Mouse (Mus musculus): ENCODE measurements around the gene Gm20521.

Gm20521 gene

DNA sequence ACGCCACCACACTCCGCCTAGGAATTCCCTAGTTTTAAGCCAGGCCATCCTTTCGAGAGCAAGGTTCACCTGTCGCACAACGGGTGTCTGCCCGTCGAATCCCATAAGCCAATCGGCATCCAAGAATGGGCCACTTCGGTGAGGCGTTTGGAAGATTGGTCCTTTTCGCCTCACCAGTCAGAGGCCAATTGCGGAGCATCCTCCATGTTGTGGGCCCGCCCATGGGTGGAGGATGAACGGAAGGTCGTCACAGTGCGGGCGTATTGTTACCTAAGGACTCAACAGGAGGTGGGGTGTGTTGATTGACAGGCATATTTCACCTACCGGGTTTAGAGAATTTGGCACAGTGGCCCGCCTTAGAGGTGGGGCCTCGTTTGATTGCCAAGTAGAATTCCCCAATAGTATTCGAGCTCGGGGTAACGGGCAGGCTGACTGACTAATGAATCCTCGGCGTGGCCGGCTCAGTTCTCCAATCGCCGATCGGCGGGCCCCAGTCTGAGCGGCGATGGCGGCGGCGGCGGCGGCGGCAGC is 10.5 kb downstream of the Gm20521 start:
- peak; percentile 100 for DNase-seq (ENCODE audit: low read depth, low spot score)

DNA sequence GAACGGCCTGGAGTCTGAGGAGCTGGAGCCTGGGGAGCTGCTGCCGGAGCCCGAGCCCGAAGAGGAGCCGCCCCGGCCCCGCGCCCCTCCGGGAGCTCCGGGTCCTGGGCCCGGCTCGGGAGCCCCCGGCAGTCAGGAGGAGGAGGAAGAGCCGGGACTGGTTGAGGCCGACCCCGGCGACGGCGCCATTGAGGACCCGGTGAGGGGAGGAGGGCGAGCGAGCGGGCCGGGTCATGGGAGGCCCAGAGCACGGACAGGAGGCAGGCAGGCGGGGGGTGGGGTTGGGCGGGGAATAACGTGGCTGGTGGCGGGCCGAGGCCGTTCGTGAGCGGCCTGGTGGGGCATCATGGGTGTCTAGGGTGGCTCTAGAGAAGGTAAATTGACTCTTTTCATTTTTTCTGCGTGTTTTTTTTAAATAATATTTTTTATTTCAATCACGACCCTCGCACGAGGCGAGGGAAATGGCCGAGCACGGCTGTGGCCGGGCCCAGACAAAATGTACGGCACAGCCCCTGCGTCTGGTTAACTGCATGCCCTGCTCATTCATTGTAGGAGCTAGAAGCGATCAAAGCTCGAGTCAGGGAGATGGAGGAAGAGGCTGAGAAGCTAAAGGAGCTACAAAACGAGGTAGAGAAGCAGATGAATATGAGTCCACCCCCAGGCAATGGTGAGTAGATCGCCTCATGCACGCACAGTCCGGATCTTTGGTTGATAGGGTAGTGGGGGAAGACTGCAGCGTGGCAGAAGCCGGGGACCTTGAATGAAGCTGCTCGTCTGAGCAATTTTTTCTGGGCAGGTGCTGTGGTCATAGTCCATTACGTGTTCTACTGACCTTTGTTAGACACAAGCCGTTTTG is 11.3 kb downstream of the Gm20521 start:
- DNase-seq (ENCODE audit: low read depth, low spot score): no peak

DNA sequence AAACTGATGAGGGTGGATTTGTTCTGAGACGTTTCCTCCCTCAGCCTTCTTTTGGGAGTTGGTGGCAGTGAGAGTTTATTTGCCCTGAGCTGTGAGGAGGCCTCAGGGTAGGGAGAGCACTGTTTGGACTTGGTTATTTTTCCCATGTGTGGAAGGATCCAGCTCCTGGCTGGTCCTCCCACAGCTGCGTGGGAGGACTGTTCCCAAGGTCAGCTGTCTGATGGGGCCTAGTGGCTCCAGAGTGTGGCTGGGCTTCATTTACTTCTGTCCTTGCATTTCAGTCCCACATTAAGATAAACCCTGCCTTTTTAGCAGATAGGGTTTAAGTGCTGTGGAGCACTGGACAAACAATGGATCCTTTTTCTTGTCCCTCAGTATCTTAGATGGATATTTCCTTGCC is 14.2 kb downstream of the Gm20521 start:
- no peak for DNase-seq (ENCODE audit: low read depth, low spot score)

DNA sequence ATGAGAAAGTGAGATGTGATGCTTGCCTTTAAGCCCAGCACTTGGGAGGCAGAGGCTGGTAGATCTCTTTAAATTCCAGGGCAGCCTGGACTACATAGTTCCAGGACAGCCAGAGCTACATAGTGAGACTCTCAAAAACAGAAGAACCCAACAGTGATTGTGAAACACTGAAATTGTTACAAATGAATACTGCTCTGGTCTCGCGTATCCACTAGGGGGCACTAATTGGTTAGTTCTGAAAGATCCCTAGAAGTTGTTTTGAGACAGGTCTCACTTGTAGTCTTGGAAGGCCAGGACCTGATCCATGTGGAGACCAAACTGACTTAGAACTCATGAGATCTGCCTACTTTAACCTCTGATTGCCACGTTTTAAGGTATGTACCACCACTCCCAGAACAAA is 17.1 kb downstream of the Gm20521 start:
- no peak for DNase-seq (ENCODE audit: low read depth, low spot score)

DNA sequence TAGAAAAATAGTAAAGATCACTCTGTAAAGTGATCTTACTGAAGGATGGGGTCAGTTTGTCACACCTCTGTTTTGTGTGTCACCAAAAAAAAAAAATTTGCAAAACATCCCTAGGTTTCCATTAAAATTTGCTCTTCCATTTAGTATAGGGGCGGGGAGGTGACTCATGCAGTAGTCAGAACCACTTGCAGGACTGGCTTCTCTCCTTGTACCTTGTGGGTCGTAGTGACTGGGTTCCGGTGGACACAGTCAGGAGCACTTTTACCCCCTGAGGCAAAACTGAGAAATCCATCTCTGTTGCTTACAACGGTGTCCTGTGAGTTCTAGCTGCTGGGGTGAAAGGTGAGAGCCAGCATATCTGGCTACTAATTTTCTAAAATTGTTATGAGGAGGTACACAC is 20.4 kb downstream of the Gm20521 start:
- DNase-seq (ENCODE audit: low read depth, low spot score): no peak

DNA sequence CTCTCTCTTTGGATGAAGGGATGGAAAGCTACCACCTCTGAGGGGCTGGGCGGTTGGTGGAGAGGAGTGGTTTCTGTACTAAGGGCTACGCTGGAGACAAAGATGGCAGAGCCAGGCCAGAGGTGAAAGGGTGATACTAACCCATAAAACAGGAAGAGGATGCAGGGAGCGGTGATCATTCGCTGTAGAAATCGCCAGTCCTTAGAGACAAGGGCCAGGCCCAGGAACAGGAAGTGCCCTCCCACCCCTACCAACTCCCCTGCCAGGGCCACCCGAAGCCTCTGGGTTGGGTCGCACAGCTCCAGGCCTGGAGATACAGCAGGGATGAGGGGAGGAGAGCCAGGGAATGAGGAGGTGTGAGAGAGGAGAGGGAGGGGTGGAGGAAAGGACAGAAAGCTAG is 25.4 kb downstream of the Gm20521 start:
- DNase-seq (ENCODE audit: low read depth, low spot score): no peak

DNA sequence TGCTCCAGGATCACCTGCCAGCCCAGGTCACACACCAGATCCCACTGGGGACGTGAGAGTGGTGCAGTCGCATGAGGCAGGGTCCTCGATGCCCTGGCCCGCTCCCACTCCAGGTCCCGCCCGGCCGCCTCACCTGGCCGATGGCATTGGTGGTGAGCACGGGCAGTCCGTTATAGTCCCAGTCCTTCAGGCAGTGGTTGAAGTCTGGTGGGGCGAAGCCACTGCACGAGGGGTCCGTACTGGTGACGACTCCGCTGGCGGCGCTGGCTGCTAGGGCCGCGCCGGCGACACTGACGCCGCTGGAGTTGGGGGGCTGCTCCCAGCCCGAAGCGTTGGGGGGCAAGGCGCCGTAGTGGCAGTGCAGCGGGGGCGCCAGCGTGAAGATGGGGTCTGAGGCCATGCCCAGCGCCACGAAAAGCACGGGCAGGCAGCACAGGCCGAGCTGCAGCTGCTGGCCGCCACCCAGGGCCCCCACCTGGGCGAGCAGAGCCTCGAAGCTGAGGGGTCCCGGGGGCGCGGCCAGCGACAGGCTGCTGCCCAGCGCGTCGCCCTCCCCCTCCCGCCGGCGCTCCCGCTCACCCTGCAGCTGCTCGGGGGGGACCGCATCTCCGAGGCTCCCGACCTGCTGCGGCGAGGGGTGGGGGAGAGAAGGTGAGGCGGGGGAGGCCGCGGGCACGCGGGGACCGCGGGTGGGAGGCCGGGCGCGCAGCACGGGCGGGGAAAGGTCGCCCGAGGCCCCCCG is 29.0 kb downstream of the Gm20521 start:
- no peak for DNase-seq (ENCODE audit: low read depth, low spot score)

DNA sequence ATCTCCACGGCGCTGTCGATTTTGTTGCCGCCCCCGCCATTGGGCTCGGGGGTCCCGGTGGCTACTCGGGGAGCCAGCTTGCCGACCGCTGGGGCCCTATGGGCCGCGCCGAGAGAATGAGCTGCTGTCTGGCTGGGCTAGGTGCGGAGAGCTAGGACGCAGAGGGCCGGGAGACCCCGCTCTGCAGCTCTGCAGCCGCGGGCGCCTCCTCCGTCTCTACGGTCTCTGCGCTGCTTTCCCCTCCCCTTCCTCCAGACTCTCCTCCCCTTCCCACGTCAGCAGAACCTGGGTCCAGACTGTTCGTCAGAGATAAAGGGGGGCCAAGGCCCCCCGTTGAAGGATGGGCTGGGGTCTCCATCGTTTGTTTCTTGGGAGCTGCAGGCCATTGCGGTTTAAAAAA is 29.6 kb downstream of the Gm20521 start, which contains the start of gene Slc22a17:
Gene Slc22a17, minus strand, starts transcription at position 247 of the 400 bp plus-strand sequence.
- DNase-seq (ENCODE audit: low read depth, low spot score): peak; percentile 84

DNA sequence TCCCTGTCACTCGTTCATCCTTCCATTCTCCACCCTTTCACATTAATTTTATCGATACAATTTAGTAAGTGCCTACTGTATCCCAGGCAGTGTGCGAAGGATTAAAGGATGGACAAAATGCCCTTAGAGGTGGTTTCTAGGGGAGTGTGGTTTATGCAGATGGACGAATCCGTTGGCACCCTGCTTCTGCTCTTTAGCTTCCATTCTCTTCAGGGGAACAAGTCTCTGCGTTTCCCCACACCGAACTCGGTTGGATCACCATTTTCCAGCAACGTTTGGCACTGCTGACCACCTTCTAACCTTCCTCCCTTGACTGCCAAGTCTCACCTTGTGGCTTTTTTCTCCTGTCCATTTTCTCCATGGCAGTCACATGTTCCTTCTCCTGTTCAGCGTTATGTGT is 30.1 kb downstream of the Gm20521 start:
- no peak for DNase-seq (ENCODE audit: low read depth, low spot score)

DNA sequence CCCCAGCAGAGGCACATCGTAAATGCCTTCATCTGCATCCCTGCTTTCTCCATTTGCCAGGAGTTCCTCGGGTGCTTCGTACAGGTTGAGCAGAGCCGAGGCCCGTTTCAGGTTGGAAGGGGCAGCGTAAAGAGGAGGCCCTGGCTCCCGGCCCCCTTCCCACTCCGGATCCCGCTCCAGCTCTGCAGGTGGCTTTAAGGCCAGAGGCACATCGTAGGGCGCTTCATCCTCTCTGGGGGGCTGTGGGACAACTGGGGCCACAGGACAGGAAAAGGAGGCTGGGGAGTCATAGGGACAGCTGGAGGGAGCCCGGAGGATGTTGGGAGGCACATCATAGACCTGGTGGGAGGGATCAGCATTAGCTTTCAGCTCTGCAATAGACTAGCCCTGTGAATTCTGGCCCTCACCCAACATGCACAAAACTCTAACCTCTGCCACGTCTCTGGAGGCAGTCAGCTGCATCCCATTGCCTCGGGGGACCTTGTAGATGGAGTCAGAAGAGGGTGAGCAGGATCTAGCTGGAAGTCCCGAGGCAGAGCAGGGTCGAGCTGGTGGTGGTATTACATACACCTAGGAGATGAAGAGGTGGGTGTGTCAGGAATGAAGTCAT is 36.9 kb downstream of the Gm20521 start:
- DNase-seq (ENCODE audit: low read depth, low spot score): no peak

DNA sequence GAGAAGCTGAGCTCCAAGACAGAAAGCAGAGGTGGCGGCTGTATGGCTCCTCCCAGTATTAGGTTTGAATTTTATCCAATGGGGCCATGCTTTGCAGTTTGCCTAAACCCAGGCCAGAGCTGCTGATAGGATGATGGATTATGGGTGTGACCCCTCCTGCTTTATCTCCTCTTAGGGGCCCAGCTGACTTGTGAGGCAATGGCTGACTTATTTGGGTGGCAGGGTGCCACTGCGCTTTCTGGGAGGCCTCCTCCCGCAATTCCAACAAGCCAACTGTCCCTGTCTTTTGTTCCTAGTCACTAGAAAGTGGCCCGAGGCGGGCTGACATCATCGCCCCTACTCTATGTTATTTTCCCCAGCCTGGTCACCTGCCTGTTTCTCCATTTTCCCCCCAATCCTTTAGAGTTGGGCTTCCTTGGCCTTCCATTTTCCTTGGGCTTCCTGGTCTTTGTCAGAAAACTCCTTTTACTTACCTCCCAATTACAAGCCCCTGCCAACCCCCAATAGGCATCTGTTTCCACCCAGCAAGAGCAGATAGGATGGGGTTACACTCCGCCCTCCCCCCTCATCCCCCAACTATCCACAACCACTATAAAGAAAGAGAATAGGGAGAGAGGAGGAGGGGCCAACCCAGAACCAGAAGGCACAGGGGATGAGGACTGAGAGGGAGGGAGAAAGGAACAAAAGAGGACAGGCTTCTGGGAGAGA is 41.6 kb downstream of the Gm20521 start:
- DNase-seq (ENCODE audit: low read depth, low spot score): no peak

DNA sequence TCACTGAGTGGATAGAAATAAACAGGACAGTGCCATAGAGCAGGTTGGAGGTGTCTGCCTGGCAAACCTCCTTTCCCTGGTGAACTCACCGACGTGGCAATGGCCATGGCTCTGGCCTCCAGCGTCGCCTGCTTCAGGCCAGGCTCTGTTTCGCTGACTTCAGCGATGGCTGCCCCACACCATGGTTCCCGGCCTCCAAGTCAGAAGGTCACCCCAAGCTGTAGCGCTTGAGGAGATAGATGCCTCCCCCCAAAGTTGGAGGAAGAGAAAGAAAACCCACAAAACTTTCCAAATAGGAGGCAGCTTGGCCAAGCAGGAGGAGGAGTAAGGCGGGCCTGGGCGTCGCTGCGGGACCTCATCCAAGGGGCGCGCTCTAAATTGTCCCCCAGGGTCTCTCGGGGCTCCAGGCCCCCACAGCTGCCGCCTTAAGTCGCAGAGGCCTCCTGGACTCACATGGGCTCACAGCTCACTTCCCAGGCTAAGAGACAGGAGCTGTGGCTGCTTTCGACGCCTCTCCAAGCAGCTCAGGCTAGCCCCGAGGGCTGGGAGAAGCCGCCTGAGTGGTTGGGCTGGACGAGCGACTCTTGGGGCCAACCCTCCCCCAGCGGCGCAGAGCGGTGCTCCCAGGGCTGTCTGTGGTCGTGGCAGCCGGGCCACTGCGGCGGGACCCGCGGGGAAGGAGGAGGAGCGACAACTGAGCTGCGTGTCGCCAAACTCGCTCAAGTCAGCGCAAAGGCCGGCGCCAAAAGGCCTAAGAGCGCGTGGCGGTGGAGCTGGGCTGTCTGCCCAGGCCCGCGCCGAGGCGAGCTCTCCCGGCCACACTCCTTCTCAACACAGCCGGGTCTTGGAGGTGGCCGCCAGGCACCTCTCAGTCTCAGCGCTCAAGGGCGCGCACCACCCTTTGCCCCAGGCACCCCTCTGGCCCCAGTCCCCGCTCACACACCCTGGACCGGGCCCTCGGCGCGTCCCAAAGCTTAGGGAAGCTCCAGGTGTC is 42.4 kb downstream of the Gm20521 start, which contains the start of gene Efs:
Gene Efs, minus strand, starts transcription at position 778 of the 994 bp plus-strand sequence.
- no peak for DNase-seq (ENCODE audit: low read depth, low spot score)

DNA sequence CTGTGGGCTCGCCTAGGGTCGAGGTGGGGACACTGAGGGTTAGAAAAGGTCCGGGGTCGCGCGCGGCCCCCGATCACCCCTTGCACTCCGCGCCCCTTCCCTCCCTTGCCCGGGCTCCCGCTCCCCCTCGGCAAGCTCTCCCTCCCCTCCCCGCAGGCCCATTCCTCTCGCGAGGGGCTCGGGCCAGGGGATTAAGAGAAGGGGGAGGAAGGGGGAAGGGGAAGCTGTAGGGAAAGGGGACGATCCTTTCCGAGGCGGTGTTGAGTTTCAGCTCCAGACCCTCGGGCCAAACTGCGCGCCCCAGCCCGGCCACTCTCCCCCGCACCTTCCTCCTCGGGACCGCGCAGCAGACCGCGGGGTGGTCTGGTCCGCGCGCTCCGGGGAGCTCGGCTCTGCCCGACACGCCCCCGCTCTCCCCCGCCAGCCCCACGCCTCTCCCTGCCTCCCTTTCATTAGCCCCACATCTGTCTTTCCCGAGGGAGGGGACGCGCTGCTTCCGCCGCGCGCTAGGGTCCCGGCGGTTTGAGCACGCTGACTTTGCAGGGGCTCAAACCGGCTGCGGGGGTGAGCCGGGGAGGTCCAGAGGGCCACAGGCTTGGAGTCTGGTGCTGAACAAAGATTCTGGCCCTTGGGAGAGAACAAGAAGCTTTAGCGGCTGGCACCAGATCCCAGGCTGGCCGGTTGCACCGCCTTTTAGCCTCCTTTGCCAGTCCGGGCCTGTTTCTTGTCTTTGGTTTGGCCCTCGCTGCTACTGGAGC is 43.3 kb downstream of the Gm20521 start:
- no peak for DNase-seq (ENCODE audit: low read depth, low spot score)

DNA sequence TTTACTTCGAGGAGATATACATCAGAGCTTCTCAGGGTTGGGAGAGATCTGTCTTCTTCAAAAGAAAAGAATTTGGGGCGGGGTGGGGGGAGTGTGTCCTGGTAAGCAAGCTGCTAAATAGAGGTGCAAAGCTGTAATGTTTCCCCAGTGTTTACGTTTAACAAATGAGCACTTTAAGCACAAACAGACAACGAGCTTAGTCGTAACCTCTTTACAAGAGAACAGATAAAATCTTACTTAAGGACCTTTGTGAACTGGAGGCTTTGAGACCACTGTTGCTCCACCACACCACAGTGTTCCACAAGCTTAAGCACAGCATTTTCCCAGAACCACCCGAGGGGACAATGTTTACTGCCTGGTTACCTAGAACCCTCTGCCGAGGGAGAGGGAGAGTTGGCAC is 44.1 kb downstream of the Gm20521 start:
- DNase-seq (ENCODE audit: low read depth, low spot score): no peak

DNA sequence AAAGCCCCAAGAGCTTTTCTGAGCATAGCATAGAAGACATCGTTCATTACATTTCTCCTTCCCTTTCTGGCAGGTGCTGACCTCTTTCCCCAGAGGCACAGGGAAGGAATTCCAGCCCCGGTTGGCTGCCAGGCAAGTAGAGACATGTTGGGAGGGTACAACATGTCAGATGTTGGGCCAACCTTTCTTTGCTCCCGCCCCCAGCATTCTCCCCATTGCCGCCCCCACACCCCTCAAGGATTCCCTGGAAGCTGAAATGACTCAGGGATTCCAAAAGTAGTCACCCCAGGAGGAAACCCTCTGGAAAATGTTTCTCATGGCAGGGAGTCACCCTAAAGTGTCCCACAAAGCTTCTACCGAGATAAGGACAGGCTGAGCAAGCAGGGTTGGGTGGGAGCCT is 46.6 kb downstream of the Gm20521 start:
- no peak for DNase-seq (ENCODE audit: low read depth, low spot score)

DNA sequence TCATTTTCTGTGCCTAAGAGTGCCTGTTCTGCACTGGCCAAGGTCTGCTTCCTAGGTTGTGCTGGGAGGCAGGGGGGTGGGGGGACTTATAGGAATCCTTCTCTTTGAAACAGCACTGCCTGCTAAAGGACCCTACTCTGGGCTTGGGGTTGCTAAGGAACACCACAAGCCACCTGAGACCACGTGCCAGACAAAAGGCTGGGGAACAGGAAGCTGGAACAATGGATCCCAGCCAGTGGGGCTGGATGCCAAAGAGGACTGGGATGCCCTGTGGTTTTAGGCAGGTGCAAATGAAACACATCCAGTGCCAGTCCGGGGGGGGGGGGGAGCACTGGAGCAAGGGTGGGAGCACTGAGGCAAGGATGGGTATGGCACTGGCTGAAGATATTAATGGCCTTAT is 47.2 kb downstream of the Gm20521 start:
- DNase-seq (ENCODE audit: low read depth, low spot score): no peak

DNA sequence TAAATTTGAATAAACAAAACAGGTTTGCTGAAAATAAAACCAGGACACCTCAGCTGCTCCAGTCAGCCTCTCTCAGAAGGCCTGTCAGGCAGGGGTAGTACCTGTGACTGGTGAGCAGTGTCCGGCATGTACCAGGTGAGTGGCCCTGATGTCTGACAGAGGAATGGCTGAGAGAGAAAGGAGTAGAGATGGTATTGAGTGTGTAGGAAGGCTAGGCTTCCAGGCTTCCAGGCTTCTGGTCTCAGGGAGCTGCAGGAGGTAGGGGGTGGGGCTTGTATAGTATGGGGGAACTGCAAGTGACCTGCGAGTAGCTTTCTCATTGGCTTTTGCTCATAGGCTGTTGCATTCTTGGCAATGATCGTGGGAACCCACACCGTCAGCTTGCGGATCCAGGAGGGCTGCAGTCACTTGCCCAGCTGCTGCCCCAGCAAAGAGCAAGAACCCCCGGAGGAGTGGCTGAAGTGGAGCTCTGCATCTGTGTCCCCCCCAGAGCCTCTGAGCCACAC is 49.5 kb downstream of the Gm20521 start, which contains the start of gene Il25:
Gene Il25, plus strand, starts transcription at position 51 of the 506 bp plus-strand sequence.
- DNase-seq (ENCODE audit: low read depth, low spot score): no peak

DNA sequence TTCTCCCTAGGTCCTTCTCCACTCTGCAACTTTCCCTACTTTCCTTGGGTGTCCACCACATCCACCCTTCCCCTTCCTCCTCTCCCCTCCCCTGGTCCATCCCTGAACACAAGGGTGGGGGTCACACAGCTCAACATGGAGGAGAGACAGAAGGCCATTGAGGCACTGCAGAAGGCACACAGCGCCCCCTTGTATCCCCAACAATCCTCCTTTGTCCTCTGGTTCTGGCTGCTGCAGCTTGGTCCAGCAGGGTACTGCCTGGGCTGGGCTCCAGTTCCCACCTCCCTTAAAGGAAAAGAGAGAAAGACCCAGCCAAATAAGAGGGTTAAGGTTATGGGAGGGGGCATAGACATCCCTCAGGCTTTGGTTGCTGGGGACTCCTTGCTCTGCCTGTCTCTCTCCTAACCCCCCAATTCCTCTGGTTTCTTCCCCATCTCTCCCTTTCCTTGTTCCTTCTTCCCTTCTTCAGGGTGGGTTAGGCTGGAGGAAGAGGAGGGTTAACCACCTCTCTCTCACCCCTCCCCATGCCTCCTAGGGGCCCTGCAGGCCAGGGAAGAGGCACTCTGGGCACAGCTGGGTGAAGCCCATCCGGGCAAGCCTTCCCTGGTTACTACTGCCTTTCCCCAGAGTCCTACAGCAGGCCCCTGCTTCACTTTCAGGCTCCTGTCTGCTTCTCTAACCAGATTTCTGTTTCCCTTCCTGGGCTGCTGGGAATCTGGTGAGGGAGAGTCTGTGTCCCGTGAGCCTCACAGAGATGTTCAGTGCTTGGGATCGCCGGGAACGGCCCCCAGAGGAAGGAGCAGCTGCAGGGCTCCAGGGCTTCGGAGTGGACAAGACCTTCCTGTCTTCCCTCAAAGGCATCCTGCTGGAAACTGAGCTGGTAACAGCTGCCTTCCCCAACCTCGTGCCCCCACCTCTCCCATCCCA is 52.9 kb downstream of the Gm20521 start, which contains the start of gene Cmtm5:
Gene Cmtm5, plus strand, starts transcription at position 358 of the 927 bp plus-strand sequence.
- no peak for DNase-seq (ENCODE audit: low read depth, low spot score)
